Mouse (Mus musculus): ENCODE data around the gene Thpo. TPM values are rescaled to one million over a fixed set of nuclear protein-coding genes. Genes with fewer than 3 reads are reported as not detected.

The Thpo gene
- polyA plus RNA-seq, 1 experiment from 2014 or later = 0.93 TPM

DNA sequence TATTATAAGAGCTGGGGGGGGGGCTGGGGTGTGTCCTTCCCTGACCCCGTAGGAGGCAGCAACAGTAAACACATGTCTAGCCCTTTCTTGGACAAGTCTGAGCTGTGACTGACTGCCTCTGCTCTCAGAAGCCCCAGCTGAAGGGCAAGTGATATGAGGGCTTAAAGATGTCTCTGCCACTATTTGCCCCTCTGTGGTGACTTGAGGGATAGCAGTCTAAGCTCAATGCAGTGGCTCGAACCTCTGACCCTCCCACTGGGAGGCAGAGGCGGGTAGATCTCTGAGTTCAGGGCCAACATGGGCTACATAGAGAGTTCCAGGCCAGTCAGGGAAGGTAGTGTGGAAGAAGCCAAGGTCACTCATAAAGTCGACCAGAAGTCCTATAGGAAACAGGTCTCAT, 23.5 kb downstream of the Thpo start:
- WGBS = 83% methylated on average over 4 of the region's 4 CpGs
- no peak for ATAC-seq
- peaks cover 2% of the 10 kb centered on the region for H3K36me3 ChIP-seq (ENCODE audit: control insufficient read depth, insufficient read depth, low read length)

DNA sequence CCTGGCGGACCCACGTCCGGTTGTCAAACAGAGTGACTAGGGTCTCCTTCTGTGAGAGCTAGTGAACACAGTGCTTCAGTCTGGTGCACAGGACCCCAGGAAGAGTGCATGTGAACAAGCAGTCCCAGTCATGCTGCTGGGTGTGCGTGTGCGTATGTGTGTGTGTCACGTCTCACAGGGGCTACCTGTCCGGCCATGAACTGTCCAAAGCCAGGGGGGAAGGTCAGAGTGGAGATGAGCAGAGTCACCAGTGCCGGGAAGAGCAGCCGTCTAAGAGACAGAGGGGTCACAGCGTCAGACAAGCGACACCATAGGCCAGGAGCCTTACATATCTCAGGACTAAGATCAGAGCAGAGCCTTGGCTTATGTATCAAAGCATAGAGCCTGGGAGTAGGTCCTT, 23.9 kb downstream of the Thpo start:
- H3K9ac ChIP-seq (ENCODE audit: low read depth, low read length) = no peak overlapping the region
- WGBS = 93% methylated on average over 11 of the region's 11 CpGs
- H3K4me1 ChIP-seq (ENCODE audit: control insufficient read depth, insufficient read depth, low read depth, low read length) = peaks cover 18% of the 10 kb centered on the region
- no peak for ATAC-seq
- no peaks in the 10 kb centered on the region for H3K9me3 ChIP-seq (ENCODE audit: control insufficient read depth, low read length)
- H3K27me3 ChIP-seq (replicated peaks; ENCODE audit: control insufficient read depth, insufficient read depth, low read length) = no peaks in the 10 kb centered on the region
- peaks cover 2% of the 10 kb centered on the region for H3K36me3 ChIP-seq (ENCODE audit: control insufficient read depth, insufficient read depth, low read length)
- H3K4me3 ChIP-seq (ENCODE audit: low read length) = no peak overlapping the region
- no peak overlapping the region for H3K27ac ChIP-seq (ENCODE audit: low read depth, low read length)
- no peak overlapping the region for H3K4me2 ChIP-seq (ENCODE audit: low read length)

More for the DNA sequence above, 23.5 kb downstream of the Thpo start:
- H3K4me3 ChIP-seq (ENCODE audit: low read length) = no peak overlapping the region
- H3K4me1 ChIP-seq (ENCODE audit: control insufficient read depth, insufficient read depth, low read depth, low read length) = peaks cover 20% of the 10 kb centered on the region
- H3K9me3 ChIP-seq (ENCODE audit: control insufficient read depth, low read length) = no peaks in the 10 kb centered on the region
- H3K27ac ChIP-seq (ENCODE audit: low read depth, low read length) = no peak overlapping the region
- H3K9ac ChIP-seq (ENCODE audit: low read depth, low read length) = no peak overlapping the region
- H3K4me2 ChIP-seq (ENCODE audit: low read length) = no peak overlapping the region
- no peaks in the 10 kb centered on the region for H3K27me3 ChIP-seq (replicated peaks; ENCODE audit: control insufficient read depth, insufficient read depth, low read length)

DNA sequence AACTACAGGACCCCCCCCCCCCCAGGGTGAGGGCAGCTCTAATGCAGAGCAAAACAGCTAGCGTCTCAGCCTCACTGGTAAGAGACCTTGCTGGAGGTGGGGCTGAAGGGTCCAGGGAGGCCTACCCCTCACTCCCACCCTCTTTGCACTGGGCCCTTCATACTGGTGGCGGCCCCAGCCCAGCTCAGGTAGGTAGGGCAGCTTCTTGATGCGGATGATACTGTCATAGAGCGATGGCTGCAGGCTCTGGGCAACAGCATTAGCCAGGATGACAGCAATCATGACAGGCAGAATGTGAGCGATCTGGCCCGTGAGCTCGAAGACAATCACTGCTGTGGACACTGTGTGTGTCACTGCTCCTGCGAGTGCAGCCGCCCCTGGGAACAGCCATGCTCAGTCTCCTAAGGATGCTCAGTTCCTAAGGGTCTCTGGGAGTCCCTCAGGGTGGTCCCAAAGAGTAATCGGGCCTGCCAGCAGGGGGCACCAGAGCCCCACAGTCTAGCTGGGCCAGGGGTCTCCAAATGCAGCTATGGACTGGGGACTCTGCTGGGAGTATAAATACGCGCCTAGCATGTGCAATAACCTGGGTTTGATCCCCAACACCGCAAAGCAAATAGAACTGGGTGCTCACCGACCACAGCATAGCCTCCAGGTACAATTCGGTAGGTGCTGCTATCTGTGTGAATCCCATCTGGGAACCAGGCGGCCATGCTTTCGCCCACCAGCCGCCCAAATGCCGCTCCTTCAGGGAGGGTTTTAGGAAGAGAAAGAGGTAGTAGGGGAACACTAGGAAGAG, 25.2 kb downstream of the Thpo start:
- Histone ChIP-seq H3K27ac (ENCODE audit: low read depth, low read length) (no peak overlapping the region), H3K27me3 (replicated peaks; ENCODE audit: control insufficient read depth, insufficient read depth, low read length) (no peaks in the 10 kb centered on the region), H3K4me3 (ENCODE audit: low read length) (no peak overlapping the region), H3K4me1 (ENCODE audit: control insufficient read depth, insufficient read depth, low read depth, low read length) (peaks cover 5% of the 10 kb centered on the region), H3K36me3 (ENCODE audit: control insufficient read depth, insufficient read depth, low read length) (peaks cover 2% of the 10 kb centered on the region), H3K9ac (ENCODE audit: low read depth, low read length) (no peak overlapping the region), H3K9me3 (ENCODE audit: control insufficient read depth, low read length) (no peaks in the 10 kb centered on the region), H3K4me2 (ENCODE audit: low read length) (no peak overlapping the region)
- peak; percentile 40 for ATAC-seq
- 77% methylated on average over 19 of the region's 19 CpGs for WGBS

DNA sequence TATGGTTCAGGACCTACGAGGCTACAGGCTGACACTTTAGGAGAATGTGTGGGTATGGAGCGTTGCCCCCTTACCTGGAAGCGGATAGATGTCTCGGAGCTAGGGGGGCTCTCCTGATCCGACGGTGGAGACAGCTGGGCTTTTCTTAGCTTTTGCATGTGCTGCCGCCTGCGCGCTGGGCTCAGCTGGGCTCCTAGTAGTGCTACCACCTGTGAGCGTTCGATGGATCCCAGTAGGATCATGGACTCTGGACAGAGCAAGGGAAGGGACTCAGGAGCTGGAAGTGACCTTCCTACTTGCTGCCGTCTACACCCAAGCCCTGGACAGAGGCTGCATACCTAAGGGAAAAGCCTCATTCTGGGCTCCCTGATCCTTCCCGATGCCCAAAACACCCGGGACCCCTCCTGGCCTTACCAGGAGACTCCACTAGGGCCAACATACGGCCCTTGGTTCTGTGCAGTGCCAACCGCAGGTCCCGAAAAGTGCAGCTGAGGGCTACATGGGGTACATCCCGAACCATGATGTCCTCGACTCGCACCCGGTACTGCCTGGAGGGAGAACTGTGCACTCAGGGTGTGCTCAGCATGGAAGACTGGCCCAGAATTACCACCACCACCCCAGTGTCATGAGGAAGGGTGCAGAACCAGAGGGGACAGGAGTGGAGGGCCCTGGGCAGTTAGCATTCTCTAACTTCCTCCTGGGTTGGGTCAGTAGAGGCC, 25.9 kb downstream of the Thpo start:
- Histone ChIP-seq H3K36me3 (ENCODE audit: control insufficient read depth, insufficient read depth, low read length) (peaks cover 2% of the 10 kb centered on the region), H3K27me3 (replicated peaks; ENCODE audit: control insufficient read depth, insufficient read depth, low read length) (no peaks in the 10 kb centered on the region), H3K9me3 (ENCODE audit: control insufficient read depth, low read length) (no peaks in the 10 kb centered on the region), H3K9ac (ENCODE audit: low read depth, low read length) (no peak overlapping the region), H3K27ac (ENCODE audit: low read depth, low read length) (no peak overlapping the region), H3K4me1 (ENCODE audit: control insufficient read depth, insufficient read depth, low read depth, low read length) (no peaks in the 10 kb centered on the region), H3K4me3 (ENCODE audit: low read length) (no peak overlapping the region), H3K4me2 (ENCODE audit: low read length) (no peak overlapping the region)
- no peak for ATAC-seq
- 92% methylated on average over 21 of the region's 21 CpGs for WGBS

DNA sequence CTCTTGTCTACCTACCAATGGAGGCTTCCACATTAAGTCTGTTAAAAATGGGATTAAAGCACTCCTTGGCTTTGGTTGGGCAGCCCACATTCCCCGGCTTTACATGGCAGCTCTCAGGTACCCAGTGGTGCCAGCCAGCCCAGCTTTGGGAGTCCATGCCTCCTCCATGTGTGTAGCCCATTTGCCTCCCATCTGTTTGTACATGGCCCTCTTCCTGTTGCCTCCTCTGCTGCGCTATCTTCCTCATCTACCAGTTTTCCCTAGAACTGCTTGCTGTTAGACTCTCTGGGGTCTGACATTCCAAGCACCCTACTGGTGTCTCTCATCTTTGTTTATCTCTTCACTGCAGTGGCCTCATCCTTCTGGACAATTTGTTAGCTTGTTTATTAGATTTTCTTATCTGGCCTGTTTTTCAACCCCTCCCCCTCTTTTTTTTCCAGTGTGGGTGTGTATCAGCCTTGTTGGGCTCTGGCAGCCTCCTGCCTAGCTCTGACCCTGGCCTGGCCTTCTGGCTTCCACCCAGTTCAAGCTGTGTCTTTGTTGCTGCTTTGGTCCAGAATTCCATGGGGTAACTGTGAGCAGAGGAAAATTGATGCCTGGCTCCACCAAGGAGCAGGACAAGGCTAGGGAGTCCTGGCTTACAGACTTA, 27.8 kb downstream of the Thpo start:
- Histone ChIP-seq H3K4me3 (ENCODE audit: low read length) (no peak overlapping the region), H3K9ac (ENCODE audit: low read depth, low read length) (no peak overlapping the region), H3K27ac (ENCODE audit: low read depth, low read length) (no peak overlapping the region), H3K9me3 (ENCODE audit: control insufficient read depth, low read length) (no peaks in the 10 kb centered on the region), H3K36me3 (ENCODE audit: control insufficient read depth, insufficient read depth, low read length) (peaks cover 3% of the 10 kb centered on the region), H3K4me2 (ENCODE audit: low read length) (no peak overlapping the region), H3K27me3 (replicated peaks; ENCODE audit: control insufficient read depth, insufficient read depth, low read length) (no peaks in the 10 kb centered on the region), H3K4me1 (ENCODE audit: control insufficient read depth, insufficient read depth, low read depth, low read length) (peaks cover 10% of the 10 kb centered on the region)
- 89% methylated on average over 2 of the region's 2 CpGs for WGBS
- ATAC-seq = no peak

DNA sequence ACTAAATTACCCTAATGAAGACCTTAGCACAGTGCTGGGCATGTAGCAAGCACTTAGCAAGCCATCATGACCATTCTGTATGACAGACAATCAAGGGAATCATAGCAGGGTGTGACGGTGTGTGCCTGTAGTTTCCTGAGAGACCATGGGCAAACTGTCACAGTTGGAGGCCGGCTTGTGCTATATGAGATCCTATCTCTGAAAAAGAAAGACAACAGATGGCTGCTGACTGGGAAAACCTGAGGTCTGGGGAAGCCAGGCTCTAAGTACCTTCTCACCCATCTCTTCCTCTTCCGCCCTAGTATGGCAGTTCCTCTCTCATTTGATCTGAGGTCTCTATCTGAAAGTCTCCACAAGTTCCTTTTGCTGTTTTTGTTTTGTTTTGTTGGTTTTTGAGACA, 28.5 kb downstream of the Thpo start:
- Histone ChIP-seq H3K9me3 (ENCODE audit: control insufficient read depth, low read length) (no peaks in the 10 kb centered on the region), H3K4me1 (ENCODE audit: control insufficient read depth, insufficient read depth, low read depth, low read length) (peaks cover 10% of the 10 kb centered on the region), H3K27me3 (replicated peaks; ENCODE audit: control insufficient read depth, insufficient read depth, low read length) (no peaks in the 10 kb centered on the region), H3K27ac (ENCODE audit: low read depth, low read length) (no peak overlapping the region), H3K4me2 (ENCODE audit: low read length) (no peak overlapping the region), H3K36me3 (ENCODE audit: control insufficient read depth, insufficient read depth, low read length) (peaks cover 6% of the 10 kb centered on the region), H3K4me3 (ENCODE audit: low read length) (no peak overlapping the region), H3K9ac (ENCODE audit: low read depth, low read length) (no peak overlapping the region)
- no peak for ATAC-seq
- 60% methylated on average over 3 of the region's 3 CpGs for WGBS

DNA sequence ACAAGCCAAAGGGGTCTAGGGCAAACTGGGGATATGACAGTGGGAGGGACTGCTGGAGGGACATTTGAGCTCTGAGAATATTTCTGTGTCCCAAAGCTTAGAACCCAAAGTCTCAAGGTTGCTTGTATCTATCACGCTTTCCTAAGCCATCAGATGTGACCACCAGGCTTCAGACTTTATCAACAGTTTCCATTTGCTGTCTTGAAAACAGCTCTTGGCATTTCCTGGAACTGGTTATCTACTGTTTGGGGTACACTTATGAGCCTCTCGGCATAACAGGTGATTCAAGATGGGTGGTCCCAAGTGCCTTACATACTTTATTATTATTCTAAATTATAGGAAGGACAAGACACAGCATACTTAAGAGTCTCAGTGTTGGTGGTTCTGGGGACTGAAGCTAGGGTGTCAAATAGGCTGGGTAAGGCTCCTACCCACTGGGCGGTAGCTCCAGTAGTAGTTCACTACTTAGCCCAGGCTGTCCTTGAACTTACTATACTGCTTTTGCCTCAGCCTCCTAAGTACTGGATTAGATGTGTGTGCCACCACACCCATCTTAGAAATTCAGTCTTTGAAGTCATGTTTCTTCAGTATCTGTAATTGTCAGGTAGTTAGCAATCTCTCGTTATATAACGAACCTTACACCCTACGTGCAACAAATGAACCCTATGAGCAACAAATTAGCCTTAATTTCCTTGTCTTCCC, 30.5 kb downstream of the Thpo start:
- Histone ChIP-seq H3K27ac (ENCODE audit: low read depth, low read length) (no peak overlapping the region), H3K4me1 (ENCODE audit: control insufficient read depth, insufficient read depth, low read depth, low read length) (peaks cover 10% of the 10 kb centered on the region), H3K9ac (ENCODE audit: low read depth, low read length) (no peak overlapping the region), H3K27me3 (replicated peaks; ENCODE audit: control insufficient read depth, insufficient read depth, low read length) (no peaks in the 10 kb centered on the region), H3K4me2 (ENCODE audit: low read length) (no peak overlapping the region), H3K9me3 (ENCODE audit: control insufficient read depth, low read length) (no peaks in the 10 kb centered on the region), H3K36me3 (ENCODE audit: control insufficient read depth, insufficient read depth, low read length) (peaks cover 20% of the 10 kb centered on the region), H3K4me3 (ENCODE audit: low read length) (no peak overlapping the region)
- WGBS = 92% methylated on average over 6 of the region's 6 CpGs
- no peak for ATAC-seq

DNA sequence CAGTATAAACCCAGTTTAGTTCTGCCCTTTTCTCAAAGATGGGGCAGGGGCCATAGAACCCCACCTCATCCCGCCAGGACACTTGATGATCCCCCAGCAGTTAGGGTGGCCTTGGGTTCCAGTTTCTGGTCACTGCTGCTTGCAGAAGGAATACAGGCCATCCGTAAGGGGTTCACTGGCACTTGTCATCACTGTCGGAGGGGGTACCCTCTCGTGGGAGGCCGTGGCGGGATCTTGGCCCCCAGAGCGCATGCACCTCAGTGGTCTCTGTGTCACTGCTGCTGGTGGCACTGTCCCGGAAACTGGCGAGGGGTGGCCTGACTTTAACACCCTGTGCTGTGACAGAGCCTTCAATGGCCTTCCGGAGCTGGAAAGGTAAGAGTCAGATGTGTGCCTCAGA, 31.2 kb downstream of the Thpo start:
- Histone ChIP-seq H3K4me1 (ENCODE audit: control insufficient read depth, insufficient read depth, low read depth, low read length) (peaks cover 10% of the 10 kb centered on the region), H3K36me3 (ENCODE audit: control insufficient read depth, insufficient read depth, low read length) (peaks cover 22% of the 10 kb centered on the region)

DNA sequence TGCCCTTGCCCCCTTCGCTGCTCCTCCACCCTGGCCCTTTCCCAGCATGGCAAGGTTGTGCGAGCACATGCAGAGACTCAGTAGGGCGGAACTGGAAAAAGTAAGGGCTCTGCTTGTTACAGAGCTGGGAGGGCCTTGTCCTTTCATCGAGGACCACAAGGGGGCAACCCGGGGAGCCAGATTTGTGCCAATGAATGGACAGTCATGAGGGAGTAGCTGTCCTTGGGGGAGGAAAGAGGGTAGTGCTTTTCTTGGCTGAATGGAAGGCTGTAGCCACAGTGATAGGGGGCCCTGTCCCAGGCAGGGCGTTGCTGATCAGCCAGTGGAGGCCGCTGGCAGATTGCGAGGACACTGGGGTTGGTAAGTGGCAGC, 31.8 kb downstream of the Thpo start:
- Histone ChIP-seq H3K36me3 (ENCODE audit: control insufficient read depth, insufficient read depth, low read length) (peaks cover 22% of the 10 kb centered on the region), H3K9ac (ENCODE audit: low read depth, low read length) (no peak overlapping the region)
- 6% methylated on average over 8 of the region's 8 CpGs for WGBS

More for the DNA sequence above, 31.2 kb downstream of the Thpo start:
- no peak for ATAC-seq
- Histone ChIP-seq H3K9ac (ENCODE audit: low read depth, low read length) (no peak overlapping the region), H3K27me3 (replicated peaks; ENCODE audit: control insufficient read depth, insufficient read depth, low read length) (no peaks in the 10 kb centered on the region), H3K4me3 (ENCODE audit: low read length) (no peak overlapping the region), H3K9me3 (ENCODE audit: control insufficient read depth, low read length) (no peaks in the 10 kb centered on the region), H3K4me2 (ENCODE audit: low read length) (no peak overlapping the region), H3K27ac (ENCODE audit: low read depth, low read length) (no peak overlapping the region)
- 95% methylated on average over 10 of the region's 10 CpGs for WGBS

More for the DNA sequence above, 31.8 kb downstream of the Thpo start:
- Histone ChIP-seq H3K4me2 (ENCODE audit: low read length) (no peak overlapping the region), H3K4me1 (ENCODE audit: control insufficient read depth, insufficient read depth, low read depth, low read length) (peaks cover 10% of the 10 kb centered on the region), H3K4me3 (ENCODE audit: low read length) (no peak overlapping the region), H3K27me3 (replicated peaks; ENCODE audit: control insufficient read depth, insufficient read depth, low read length) (no peaks in the 10 kb centered on the region), H3K9me3 (ENCODE audit: control insufficient read depth, low read length) (no peaks in the 10 kb centered on the region), H3K27ac (ENCODE audit: low read depth, low read length) (peak overlapping the region; percentile 49)
- ATAC-seq = peak; percentile 75

Measured in hindbrain, embryonic 16.5 days (tissue).